Mouse (Mus musculus) liver, embryonic 15.5 days (tissue): Measurements from ENCODE around the gene Ak8. TPM values are rescaled to one million over a fixed set of nuclear protein-coding genes. Genes with fewer than 3 reads are reported as not detected.
A peak's percentile ranks its signal among the peaks of the same experiment; 100 is the strongest.

Source experiments
- ATAC-seq: fragments of 200-750 bp; cut with Nextera tagmentation; 2 replicates; pipeline ENCODE4 v1.8.0; 2017; ENCODE audit warnings: moderate number of reproducible peaks, mild to moderate bottlenecking, moderate library complexity; ENCODE audit not compliant: insufficient read depth
- H3K27ac ChIP-seq: fragments of 300-500 bp; sonication (generic); replicated peaks from 2 replicates; pipeline ENCODE4 v1.5.1; 2015; ENCODE audit warnings: mild to moderate bottlenecking, inconsistent platforms
- H3K27me3 ChIP-seq: fragments of 300-500 bp; sonication (generic); 2 replicates; pipeline ENCODE4 v1.6.1; 2015; ENCODE audit warnings: mild to moderate bottlenecking, inconsistent platforms
- H3K36me3 ChIP-seq: fragments of 300-500 bp; sonication (generic); replicated peaks from 2 replicates; pipeline ENCODE4 v1.6.1; 2015; ENCODE audit warnings: moderate library complexity, mild to moderate bottlenecking, inconsistent platforms
- H3K4me1 ChIP-seq: fragments of 300-500 bp; sonication (generic); replicated peaks from 2 replicates; pipeline ENCODE4 v1.6.1; 2015; ENCODE audit warnings: inconsistent platforms
- H3K4me2 ChIP-seq: fragments of 300-500 bp; sonication (generic); 2 replicates; pipeline ENCODE4 v1.6.1; 2015; ENCODE audit warnings: moderate library complexity, mild to moderate bottlenecking, inconsistent platforms
- H3K4me3 ChIP-seq: fragments of 300-500 bp; sonication (generic); replicated peaks from 2 replicates; pipeline ENCODE4 v1.5.1; 2015; ENCODE audit warnings: mild to moderate bottlenecking, inconsistent platforms
- H3K9ac ChIP-seq: fragments of 300-500 bp; sonication (generic); 2 replicates; pipeline ENCODE4 v1.6.1; 2015; ENCODE audit warnings: moderate library complexity, mild to moderate bottlenecking, inconsistent platforms
- H3K9me3 ChIP-seq: fragments of 300-500 bp; sonication (generic); replicated peaks from 2 replicates; pipeline ENCODE4 v1.6.1; 2016; ENCODE audit warnings: inconsistent platforms
- WGBS: fragments of 180-500 bp; shearing (Covaris S2); methylation state at CpG from one replicate; pipeline ENCODE4 v1.1.7; 2015; ENCODE audit warnings: mixed read lengths; ENCODE audit not compliant: insufficient replicate concordance; 5-methylcytosine and 5-hydroxymethylcytosine counted together
- polyA plus RNA-seq: library from polyadenylated mRNA; unstranded; fragments of >200 nt; fragmentation: Nextera tagmentation; extraction: Ambion mirVana; gene quantifications from 2 replicates; pipeline ENCODE4 v1.2.1, GENCODE M21; 2015

Ak8 gene
- polyA plus RNA-seq, 1 experiment from 2014 or later, result 0.61 TPM

DNA sequence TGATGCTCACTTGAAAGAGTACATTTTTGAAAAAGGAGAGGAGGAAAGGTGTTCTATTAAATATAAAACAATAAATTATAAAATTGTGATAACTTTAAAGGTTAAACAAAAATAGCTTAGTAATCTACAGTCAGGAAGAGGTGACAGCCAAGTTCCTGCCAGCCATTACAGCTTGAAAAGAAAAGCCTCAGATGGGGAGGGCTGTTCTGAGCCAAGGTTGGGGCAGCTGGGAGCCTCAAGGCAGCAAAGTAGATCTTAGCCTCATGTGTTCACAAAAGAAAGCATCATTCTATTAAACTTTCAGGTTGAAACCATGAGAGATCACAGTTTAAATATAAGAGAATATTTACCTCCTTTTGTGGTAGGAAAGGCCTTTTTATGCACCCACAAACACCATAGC is 30.7 kb downstream of the Ak8 start:
- Histone ChIP-seq H3K4me1 (no peaks in the 10 kb centered on the region), H3K36me3 (no peaks in the 10 kb centered on the region), H3K9me3 (no peaks in the 10 kb centered on the region), H3K9ac (no peak overlapping the region), H3K27ac (no peak overlapping the region), H3K27me3 (no peaks in the 10 kb centered on the region), H3K4me3 (no peak overlapping the region), H3K4me2 (no peak overlapping the region)
- ATAC-seq, result no peak

DNA sequence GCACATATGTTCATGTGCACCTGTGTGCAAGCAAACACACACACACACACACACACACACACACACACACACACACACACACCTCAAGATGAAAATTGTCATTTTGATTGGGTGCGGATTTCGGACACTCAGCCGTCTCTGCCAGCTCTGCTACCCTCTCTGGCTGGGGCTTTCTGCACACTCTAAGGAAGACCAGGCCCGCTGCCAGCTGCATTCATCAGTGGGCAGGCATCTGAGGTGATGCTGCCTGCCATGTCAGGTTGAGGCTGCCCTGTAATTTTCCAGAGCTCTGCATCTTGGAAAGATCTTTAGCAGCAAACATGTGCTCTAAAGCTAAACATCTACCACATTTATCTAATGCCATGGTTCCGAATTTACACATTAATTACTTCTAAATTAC is 37.1 kb downstream of the Ak8 start:
- no peak overlapping the region for H3K9ac ChIP-seq
- H3K36me3 ChIP-seq, result no peaks in the 10 kb centered on the region
- WGBS, result 75% methylated on average over 5 of the region's 5 CpGs
- H3K27me3 ChIP-seq, result peaks cover 6% of the 10 kb centered on the region; the same call in 1 of the 2 replicates
- no peak overlapping the region for H3K4me3 ChIP-seq
- ATAC-seq, result no peak
- H3K4me1 ChIP-seq, result no peaks in the 10 kb centered on the region
- no peaks in the 10 kb centered on the region for H3K9me3 ChIP-seq
- no peak overlapping the region for H3K27ac ChIP-seq
- H3K4me2 ChIP-seq, result no peak overlapping the region

DNA sequence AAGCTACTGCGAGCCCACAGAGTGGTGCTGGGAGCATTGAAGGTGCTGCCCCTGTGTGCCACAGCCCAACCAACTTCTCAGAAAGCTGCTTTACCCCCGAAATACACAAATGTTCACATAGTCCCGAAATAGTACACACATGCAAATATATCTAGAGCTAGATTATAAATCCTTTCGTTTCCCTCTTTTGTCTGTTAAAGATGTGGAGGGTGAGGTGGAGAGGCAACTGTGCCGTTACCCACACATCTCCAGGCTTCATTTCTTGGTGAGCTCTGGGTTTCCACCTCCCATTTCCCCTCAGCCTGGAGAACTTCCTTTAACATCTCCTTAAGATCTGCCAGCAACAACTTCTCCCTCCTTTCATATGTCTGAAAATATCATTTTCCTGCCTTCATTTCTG is 40.2 kb downstream of the Ak8 start:
- no peaks in the 10 kb centered on the region for H3K9me3 ChIP-seq
- no peak for ATAC-seq
- H3K36me3 ChIP-seq, result no peaks in the 10 kb centered on the region
- H3K4me3 ChIP-seq, result no peak overlapping the region
- WGBS, result 58% methylated on average over 5 of the region's 5 CpGs
- peaks cover 6% of the 10 kb centered on the region; the same call in 1 of the 2 replicates for H3K27me3 ChIP-seq
- H3K9ac ChIP-seq, result no peak overlapping the region
- no peak overlapping the region for H3K27ac ChIP-seq
- H3K4me1 ChIP-seq, result no peaks in the 10 kb centered on the region
- no peak overlapping the region for H3K4me2 ChIP-seq

DNA sequence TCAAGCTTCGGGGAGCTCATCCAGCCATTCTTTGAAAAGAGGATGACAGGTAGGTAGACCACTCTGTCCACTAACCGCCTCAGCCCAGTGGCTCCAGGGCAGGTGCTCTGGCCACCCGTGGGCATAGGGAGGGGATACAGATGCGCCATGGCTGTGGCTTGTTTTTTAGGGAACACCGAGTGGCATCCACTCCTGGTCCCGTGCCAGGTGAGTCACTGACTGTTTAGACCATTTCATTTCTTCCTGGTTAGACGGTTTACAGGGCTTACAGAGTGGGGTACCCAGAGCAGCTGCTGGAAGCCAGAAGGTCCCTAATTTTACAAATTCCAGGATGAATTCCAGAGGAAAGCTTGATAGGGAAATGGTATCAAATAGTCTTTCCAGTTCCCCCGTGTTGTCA is 42.7 kb downstream of the Ak8 start:
- no peak for ATAC-seq
- no peak overlapping the region for H3K9ac ChIP-seq
- H3K4me1 ChIP-seq, result no peaks in the 10 kb centered on the region
- 60% methylated on average over 8 of the region's 8 CpGs for WGBS
- H3K4me3 ChIP-seq, result no peak overlapping the region
- H3K27ac ChIP-seq, result no peak overlapping the region
- no peaks in the 10 kb centered on the region for H3K36me3 ChIP-seq
- no peak overlapping the region for H3K4me2 ChIP-seq
- H3K9me3 ChIP-seq, result no peaks in the 10 kb centered on the region
- H3K27me3 ChIP-seq, result 0 out of 2 replicates have a peak, but pooled peaks cover 2% of the 10 kb centered on the region

DNA sequence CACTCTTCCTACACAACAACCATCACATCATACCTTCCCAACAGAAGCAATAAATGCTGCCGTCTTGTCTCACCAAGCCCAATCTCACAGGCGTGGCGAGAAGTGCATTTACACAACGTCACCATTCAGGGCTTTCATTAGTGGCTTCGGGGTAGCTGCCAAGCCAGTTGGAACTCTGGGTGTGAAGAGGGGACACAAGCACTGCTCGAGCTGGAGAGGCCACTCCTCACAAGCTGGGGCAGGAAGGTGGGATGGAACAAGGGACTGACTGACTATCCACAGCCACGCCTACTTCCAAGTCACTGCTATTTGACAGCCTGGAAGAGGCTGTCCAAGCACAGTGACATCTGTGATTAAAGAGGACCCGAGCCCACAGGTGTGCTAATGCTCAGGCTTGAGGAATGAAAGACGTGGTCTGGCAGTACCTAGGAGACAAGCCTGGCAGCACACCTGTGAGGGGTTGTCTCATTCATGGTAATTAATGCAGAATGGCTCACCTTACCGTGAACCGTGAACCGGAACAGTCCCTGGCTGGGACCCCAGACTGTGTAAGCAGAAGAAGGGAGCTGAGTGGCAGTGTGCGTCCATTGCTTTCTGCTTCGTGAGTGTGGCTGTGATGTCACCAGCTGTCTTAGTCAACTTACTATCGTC is 46.8 kb downstream of the Ak8 start:
- H3K4me1 ChIP-seq, result peaks cover 3% of the 10 kb centered on the region; the same call in 1 of the 2 replicates
- 64% methylated on average over 15 of the region's 15 CpGs for WGBS

DNA sequence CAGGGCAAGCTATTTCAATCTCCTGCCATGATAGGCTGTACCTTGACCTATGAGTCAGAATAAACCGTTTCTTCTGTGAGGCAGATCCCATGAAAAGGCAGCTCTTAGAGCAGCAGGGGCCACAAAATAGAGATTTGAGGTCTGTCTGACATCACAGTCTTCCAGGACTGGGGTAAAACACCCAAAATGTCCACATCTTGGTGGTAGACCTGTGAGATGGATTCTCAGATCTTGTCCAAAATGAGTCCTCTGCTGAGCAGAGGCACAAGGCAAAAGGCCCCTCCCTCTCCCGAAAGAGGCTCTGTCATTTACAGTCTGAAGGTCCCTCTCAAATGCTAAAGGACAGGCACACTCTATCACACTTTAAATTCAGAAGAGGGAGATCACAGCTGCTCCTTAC is 47.7 kb downstream of the Ak8 start:
- Histone ChIP-seq H3K9ac (no peak overlapping the region), H3K27ac (no peak overlapping the region), H3K9me3 (no peaks in the 10 kb centered on the region), H3K4me2 (no peak overlapping the region), H3K4me1 (peaks cover 4% of the 10 kb centered on the region; the same call in 1 of the 2 replicates), H3K27me3 (peaks cover 38% of the 10 kb centered on the region), H3K36me3 (no peaks in the 10 kb centered on the region), H3K4me3 (no peak overlapping the region)
- no peak for ATAC-seq
- 62% methylated on average over 2 of the region's 2 CpGs for WGBS

More for the DNA sequence above, 46.8 kb downstream of the Ak8 start:
- H3K27me3 ChIP-seq, result peaks cover 29% of the 10 kb centered on the region
- H3K9ac ChIP-seq, result no peak overlapping the region
- H3K9me3 ChIP-seq, result no peaks in the 10 kb centered on the region
- ATAC-seq, result no peak
- no peak overlapping the region for H3K27ac ChIP-seq
- H3K36me3 ChIP-seq, result no peaks in the 10 kb centered on the region
- H3K4me2 ChIP-seq, result no peak overlapping the region
- no peak overlapping the region for H3K4me3 ChIP-seq

DNA sequence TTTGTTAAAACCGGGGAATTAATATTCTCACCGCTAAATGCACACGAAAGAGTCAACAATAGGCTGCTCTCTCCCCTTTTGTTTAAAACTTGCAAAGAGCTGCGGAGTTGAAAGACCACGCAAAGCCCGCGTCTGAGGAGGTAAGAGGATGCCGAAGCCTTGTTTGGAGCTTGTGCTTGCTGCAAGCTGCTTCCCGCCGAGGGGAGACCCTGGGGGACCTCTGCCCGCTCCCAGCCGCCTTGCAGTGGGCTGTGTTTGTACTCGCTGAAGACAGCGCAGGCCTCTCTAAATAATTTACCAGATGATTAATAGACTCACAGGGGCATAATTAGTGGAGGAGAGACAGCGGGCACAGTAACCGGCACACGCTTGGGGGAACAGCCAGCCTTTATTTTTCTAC is 51.2 kb downstream of the Ak8 start:
- Histone ChIP-seq H3K4me2 (peak overlapping the region; percentile 44), H3K36me3 (no peaks in the 10 kb centered on the region), H3K27ac (no peak overlapping the region), H3K27me3 (peaks cover 58% of the 10 kb centered on the region), H3K9ac (no peak overlapping the region), H3K4me1 (peaks cover 4% of the 10 kb centered on the region; the same call in 1 of the 2 replicates), H3K4me3 (peak overlapping the region; percentile 12; the same call in 1 of the 2 replicates), H3K9me3 (no peaks in the 10 kb centered on the region)
- ATAC-seq, result no peak
- 2% methylated on average over 17 of the region's 17 CpGs for WGBS

DNA sequence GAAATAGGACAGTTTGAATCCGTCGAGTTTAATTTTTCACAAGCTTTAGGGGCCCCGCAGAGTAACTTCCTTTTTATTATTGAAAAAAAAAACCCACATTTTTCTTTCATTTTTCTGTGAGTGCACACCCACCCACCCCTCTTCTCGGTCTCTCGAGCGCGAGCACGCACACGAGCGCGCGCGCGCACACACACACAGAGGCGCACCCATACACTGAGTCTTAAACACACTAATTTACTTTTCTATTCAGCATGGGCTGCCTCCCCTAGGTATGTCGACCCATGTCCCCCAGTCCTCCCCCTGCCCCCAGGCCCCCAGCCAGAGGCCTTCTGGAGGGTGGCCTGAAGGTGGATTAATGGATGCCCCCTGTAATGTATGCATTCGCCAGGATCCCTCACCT is 51.7 kb downstream of the Ak8 start:
- H3K9ac ChIP-seq, result no peak overlapping the region
- H3K27me3 ChIP-seq, result peaks cover 58% of the 10 kb centered on the region
- no peak overlapping the region for H3K27ac ChIP-seq
- 0 out of 2 replicates have a peak overlapping the region, but pooled peaks have one; percentile 12 for H3K4me3 ChIP-seq
- peaks cover 6% of the 10 kb centered on the region; the same call in 1 of the 2 replicates for H3K4me1 ChIP-seq
- no peaks in the 10 kb centered on the region for H3K36me3 ChIP-seq
- ATAC-seq, result no peak
- WGBS, result 8% methylated on average over 17 of the region's 17 CpGs
- peak overlapping the region; percentile 44 for H3K4me2 ChIP-seq
- no peaks in the 10 kb centered on the region for H3K9me3 ChIP-seq

DNA sequence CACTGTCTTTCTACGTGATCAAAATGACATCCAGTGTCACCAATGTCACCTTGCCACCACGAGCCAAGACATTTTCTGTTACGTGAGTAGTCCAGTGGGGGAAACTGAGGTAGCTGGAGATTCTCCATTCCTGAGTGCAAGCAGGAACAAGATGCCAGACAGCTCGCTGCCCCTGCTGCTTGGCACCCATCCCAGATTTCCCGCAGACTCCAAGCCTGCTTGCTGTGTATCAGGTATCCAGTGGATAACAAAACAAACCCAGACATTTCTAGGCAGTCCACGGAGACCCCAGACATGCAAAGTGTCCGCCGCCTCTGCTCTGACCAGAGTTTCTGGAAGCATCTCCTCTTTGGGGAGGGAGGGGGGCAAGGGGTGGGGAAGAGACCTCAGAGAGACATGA is 52.4 kb downstream of the Ak8 start:
- 49% methylated on average over 8 of the region's 8 CpGs for WGBS
- ATAC-seq, result no peak
- H3K27me3 ChIP-seq, result peaks cover 58% of the 10 kb centered on the region

DNA sequence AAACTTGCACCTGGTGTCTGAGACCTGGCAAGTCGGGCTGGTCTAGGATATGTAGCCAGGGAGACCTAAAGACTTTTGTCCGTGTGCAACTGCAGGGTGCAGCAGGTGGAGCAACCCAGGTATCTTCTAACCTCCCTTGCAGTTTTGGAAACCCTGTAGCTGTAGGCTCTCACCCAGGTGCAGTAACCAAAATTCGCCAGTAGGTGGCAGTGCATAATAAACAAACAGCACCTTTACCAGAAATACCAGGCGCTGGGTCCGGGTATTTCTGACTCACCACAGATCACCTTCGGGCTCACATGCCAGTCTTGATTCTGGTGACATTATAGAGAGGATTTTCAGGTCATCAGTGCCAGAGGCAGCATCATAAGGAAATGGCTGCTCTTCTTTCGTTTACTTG is 55.5 kb downstream of the Ak8 start:
- Histone ChIP-seq H3K4me1 (peaks cover 6% of the 10 kb centered on the region; the same call in 1 of the 2 replicates), H3K27me3 (peaks cover 50% of the 10 kb centered on the region), H3K9ac (no peak overlapping the region), H3K4me2 (no peak overlapping the region), H3K4me3 (no peak overlapping the region), H3K36me3 (no peaks in the 10 kb centered on the region), H3K27ac (no peak overlapping the region), H3K9me3 (no peaks in the 10 kb centered on the region)
- 2% methylated on average over 7 of the region's 7 CpGs for WGBS
- no peak for ATAC-seq

More for the DNA sequence above, 52.4 kb downstream of the Ak8 start:
- Histone ChIP-seq H3K36me3 (no peaks in the 10 kb centered on the region), H3K4me3 (no peak overlapping the region), H3K9me3 (no peaks in the 10 kb centered on the region), H3K4me1 (peaks cover 6% of the 10 kb centered on the region; the same call in 1 of the 2 replicates), H3K27ac (no peak overlapping the region), H3K4me2 (no peak overlapping the region), H3K9ac (no peak overlapping the region)

DNA sequence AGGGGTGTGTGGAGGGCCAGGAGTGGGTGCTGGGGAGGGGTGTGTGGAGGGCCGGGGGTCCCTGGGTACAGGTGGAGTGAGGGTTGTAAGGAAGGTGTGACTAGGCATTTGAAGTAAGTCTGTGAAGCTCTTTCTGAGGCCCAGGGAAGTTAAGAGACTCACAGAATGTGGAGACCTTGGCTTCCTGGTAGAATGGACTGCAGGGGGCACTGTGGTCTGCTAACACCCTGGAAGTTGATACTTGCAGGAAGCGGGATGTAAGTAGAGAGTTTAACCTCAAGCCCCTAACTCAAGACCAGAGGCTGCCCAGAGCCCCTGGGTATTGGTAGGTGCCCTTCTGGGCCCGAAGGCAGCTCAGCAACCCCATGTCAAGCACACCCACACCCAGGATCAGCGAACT is 56.2 kb downstream of the Ak8 start:
- no peak overlapping the region for H3K4me2 ChIP-seq
- H3K36me3 ChIP-seq, result no peaks in the 10 kb centered on the region
- peaks cover 42% of the 10 kb centered on the region for H3K27me3 ChIP-seq
- H3K9ac ChIP-seq, result no peak overlapping the region
- peaks cover 6% of the 10 kb centered on the region; the same call in 1 of the 2 replicates for H3K4me1 ChIP-seq
- no peaks in the 10 kb centered on the region for H3K9me3 ChIP-seq
- H3K27ac ChIP-seq, result no peak overlapping the region
- no peak overlapping the region for H3K4me3 ChIP-seq
- no peak for ATAC-seq
- 30% methylated on average over 4 of the region's 4 CpGs for WGBS

DNA sequence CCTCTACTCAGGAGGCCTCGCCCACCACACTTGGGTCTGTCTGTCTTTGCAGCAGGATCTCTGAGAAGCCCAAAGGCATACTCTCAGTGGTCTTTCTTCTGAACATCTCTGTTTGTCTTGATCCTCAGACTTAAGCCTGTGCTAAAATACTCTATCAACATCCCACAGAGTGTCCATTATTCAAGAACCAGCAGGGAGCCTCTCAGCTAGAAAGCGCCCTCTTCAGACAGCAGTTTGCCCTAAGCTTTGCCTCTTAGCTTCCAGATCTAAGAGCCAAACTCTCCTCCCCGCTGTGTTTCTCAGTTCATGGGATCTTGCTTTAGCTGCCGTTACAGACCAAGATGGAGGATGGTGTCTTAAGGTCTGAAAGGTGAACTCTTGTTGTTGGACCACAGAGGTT is 59.5 kb downstream of the Ak8 start:
- H3K27me3 ChIP-seq, result 0 out of 2 replicates have a peak, but pooled peaks cover 10% of the 10 kb centered on the region
- H3K4me1 ChIP-seq, result 0 out of 2 replicates have a peak, but pooled peaks cover 2% of the 10 kb centered on the region
- H3K9me3 ChIP-seq, result no peaks in the 10 kb centered on the region
- H3K27ac ChIP-seq, result no peak overlapping the region
- H3K4me2 ChIP-seq, result no peak overlapping the region
- H3K9ac ChIP-seq, result no peak overlapping the region
- 50% methylated on average over 4 of the region's 4 CpGs for WGBS
- no peak overlapping the region for H3K4me3 ChIP-seq
- ATAC-seq, result no peak
- no peaks in the 10 kb centered on the region for H3K36me3 ChIP-seq
